Mouse (Mus musculus) 3134 (cell line): ENCODE measurements around the gene Tnrc6b.
A peak's percentile ranks its signal among the peaks of the same experiment; 100 is the strongest.

ENCODE experiments used
- DNase-seq: peaks from one replicate; pipeline ENCODE4 v3.0.0-alpha.2; 2011; ENCODE audit warnings: low spot score; ENCODE audit not compliant: insufficient read length; ENCODE audit errors: extremely low read depth

The Tnrc6b gene

DNA sequence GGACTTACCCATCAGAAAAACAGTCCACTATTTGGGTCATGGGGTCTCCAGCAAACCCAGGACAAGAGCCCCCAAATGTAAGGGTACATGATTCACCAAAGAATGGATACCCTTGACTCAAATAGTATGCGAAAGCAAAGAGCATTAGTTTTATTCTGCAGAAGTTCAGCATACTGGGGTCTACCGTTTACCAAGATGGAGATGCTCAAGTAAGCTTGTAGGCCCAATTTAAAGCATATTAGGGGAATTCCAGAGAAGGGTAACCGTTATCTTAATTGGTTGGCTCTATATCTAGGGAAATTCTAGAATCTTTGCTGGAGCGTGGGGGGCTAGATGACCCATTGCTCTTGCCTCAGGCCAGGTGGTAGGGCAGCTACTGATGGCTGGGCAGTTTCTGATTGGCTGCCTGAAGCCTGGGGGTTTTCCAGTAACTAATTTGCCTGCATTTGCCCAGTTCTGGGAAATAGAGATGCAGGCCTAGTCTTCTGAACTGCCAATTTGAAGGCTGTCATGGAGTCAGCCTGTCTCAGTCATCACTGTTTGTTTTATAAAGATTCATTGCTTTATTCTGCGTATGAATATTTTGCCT is 70.2 kb downstream of the Tnrc6b start:
- DNase-seq: no peak

DNA sequence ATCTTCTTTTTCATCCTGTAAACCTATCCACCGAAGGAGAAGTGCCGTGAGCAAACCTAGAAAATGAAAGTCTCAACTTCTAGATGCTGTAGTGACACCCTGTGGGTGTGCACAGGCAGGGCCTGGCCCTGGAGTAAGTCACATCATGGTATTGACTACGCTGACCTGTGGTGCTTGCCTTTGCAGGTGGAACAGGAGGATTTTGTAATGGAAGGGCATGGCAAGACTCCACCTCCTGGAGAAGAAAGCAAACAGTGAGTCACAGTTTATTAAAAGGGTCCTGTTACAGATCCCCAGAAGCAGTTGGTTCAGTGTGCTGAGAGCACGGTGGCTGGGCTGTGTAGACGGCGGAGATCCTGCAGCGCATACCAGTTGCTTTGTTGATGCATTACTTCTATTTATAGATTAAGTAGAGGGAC is 73.4 kb downstream of the Tnrc6b start:
- no peak for DNase-seq

GRCm38 (mm10) chr15:80785699-80786098 is 74.6 kb downstream of the Tnrc6b start:
- DNase-seq: no peak

DNA sequence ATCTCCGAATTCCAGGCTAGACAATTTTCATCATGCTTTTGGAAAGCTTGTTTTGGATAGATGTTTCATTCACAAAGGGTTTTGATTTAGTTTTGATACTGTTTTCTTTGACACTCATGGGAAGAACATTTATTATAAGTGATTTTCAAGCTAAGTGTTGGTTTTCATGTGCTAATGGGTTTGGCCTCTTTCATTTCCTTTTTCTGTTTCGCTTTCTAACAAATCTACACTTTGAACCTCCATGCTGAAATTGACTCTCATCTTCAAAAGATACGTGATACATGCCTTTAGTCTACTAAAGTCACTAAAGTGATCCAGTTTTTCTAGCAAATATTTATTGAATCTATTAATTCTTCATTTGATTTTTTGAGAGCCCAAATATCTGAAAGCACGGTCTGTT is 76.6 kb downstream of the Tnrc6b start:
- no peak for DNase-seq

DNA sequence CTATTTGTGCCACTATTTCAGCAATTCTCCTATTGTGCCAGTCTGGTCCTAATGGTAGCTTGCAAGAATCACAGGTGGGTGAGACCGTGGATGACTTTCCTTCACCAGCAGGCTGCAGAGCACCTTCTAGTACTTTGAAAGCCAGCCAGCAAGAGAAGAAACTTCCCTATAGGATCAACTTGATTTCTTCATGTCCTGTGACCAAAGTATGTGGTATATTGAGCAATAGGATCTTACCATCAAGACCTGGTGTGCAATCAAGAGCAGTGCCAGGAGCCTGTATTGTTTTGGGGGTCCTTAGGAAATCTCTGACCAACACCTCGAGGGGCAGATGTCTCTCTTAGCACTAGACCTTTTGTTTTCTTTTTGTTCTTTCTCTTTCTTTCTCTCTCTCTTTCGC is 81.4 kb downstream of the Tnrc6b start:
- DNase-seq: no peak

GRCm38 (mm10) chr15:80795076-80795475 is 84.0 kb downstream of the Tnrc6b start:
- DNase-seq: no peak

DNA sequence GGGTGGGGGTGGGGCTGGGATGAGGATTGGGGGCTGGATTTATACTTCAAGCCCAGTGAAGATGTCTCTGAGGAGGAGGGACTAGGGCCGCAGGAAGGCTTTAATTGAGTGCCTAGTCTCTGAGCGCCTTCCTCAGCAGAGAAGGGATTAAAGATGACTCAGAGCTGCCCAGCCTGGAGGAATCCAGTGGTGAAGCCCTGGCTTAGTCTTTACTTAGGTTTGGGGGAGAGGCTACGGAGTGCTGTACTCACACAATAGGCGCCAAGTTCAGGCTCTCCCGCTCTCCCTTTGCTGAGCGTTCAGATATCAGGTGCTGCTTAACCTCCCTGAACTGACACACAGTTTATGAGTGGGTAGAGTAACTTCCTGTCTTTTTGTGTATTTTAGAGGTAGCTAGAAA is 86.6 kb downstream of the Tnrc6b start:
- peak; percentile 73 for DNase-seq

- DNase-seq: peak; percentile 83
Observed at GRCm38 (mm10) chr15:80798367-80799073, 87.4 kb downstream of the Tnrc6b start.

DNA sequence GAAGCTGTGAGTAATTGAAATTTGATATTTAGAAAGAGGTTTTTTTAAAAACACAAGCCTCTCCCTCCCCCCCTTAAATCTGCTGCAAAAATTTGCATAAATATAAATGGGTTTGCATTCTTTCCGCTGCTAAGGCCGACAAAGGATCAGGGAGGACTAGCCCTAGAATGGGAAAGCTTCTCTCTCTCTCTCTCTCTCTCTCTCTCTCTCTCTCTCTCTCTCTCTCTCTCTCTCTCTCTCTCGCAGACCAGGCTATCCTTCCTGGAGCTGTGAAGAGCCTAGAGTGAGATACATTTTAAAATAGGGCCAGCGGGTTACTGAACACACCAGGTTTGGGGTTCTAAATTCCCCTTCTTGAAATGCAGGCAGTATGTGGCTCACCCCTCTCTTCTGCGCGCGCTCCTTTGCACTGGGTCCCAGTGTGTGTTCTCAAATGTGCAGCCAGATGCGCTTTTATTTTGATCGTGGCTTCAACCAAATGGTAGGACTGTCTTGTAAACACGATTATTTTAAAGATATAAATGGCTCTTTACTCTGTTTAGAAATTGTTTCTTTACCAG is 88.0 kb downstream of the Tnrc6b start:
- DNase-seq: peak; percentile 53

GRCm38 (mm10) chr15:80799634-80800137 is 88.6 kb downstream of the Tnrc6b start:
- peak; percentile 18 for DNase-seq

DNA sequence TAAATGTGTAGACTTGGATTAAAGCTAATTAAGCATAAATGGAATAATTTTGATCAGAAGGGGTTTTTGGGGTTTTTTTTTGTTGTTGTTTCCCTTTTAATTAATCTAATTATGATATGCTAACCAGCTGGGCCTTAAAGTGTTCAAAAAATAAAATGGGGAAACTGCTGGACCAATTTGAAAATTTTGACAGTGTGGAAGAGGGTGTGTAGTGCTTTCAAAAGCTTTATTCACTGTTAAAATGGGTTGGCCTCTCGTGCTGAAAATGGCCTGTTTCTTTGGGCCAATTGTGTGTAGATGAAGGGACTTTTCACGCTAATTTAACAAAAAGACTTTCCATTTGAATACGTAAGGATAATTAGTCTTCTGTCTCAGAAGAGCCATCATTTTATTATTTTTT is 89.1 kb downstream of the Tnrc6b start:
- no peak for DNase-seq

DNA sequence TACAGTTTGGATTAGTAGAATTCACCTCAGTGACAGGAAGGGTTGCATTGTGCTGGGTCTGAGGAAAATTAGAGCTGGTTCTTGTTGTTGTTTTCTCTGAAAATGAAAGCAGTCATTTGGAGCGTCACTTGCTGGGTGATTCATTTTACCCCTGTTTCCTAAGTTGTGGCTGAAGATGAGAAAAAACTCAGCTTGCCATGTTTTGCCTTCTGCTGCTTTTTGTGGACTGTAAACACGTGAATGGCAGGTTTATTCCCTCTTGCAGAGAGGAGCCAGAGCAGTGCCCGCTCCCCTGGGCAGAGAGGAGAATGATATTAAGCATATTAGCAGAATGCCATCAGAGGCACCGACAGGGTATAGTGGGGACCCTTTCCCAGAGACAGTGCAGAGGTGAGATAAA is 89.7 kb downstream of the Tnrc6b start:
- DNase-seq: peak; percentile 21

GRCm38 (mm10) chr15:80801597-80801996 is 90.5 kb downstream of the Tnrc6b start:
- DNase-seq: no peak

- DNase-seq: no peak
Observed at GRCm38 (mm10) chr15:80807162-80807561, 96.0 kb downstream of the Tnrc6b start.

DNA sequence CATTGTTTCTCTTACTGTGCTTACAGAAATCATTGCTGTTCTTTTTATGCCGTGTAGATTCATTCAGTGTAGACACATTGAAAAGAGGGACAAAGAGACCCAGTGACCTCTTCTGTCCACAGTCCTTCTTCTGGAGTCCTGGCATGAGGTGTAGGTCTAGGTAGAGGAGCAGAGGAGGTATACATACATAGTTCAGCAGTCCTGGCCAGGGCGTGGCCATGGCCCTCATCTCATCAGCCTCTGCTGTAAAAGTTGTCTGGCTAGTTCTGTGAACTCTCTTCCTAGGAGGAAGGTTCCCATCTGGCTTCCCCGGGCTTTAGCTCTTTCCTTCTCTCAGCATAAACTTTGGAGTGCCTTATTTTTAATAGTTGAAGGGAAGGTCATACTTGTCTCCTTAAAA is 99.1 kb downstream of the Tnrc6b start:
- DNase-seq: no peak

DNA sequence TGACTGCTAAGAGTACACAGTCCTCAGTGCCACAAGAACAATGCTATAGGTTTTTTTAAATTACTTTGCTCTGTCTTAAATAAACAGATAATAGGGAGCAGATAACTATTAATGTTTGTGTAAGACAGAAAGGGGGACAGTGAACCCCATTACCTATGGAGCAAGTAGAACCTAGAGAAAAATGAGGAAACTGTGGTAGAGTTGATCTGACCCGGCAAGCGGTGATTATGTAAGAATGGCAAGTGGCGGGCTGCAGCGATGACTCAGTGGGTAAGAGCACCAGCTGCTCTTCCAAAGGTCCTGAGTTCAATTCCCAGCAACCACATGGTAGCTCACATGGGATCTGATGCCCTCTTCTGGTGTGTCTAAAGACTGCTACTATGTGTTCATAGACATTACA is 101.7 kb downstream of the Tnrc6b start:
- DNase-seq: peak; percentile 38

DNA sequence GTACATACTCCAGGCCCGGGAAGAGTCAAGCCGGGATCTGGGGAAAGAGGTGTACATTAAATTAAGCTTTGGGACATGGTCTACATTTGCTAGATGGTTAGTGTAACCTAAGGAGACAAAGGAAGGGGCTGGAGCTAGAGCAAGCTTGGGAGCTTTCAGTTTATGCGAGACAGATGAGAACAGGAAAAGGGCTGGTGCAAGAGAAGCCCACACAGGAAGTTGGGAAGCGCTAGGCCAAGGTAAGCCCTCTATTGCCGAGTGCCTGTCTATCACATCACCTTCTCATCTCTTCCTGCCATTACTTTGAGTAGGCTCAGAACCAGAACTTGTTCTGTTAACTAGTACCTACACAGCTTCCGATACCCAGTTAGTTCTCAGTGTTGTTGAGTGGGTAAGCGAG is 103.7 kb downstream of the Tnrc6b start:
- DNase-seq: no peak

DNA sequence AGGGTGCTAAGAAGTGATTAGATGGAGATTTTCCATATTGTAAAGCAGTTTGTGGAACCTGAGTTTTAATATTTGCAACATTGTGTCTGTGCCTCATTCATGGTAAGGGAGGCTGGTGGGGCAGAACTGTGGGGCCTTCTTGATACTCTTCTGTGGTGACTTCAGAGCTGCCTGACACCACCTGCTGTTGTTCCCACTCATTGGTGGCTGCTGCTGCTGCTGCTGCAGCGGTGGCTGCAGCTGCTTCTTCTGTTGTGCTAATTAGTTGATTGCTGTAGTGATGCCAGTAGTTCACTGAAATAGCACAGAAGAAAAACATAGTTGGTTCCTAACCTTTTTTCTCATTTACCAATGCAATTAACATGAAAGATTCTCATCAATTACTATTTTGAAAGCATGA is 111.2 kb downstream of the Tnrc6b start:
- no peak for DNase-seq

DNA sequence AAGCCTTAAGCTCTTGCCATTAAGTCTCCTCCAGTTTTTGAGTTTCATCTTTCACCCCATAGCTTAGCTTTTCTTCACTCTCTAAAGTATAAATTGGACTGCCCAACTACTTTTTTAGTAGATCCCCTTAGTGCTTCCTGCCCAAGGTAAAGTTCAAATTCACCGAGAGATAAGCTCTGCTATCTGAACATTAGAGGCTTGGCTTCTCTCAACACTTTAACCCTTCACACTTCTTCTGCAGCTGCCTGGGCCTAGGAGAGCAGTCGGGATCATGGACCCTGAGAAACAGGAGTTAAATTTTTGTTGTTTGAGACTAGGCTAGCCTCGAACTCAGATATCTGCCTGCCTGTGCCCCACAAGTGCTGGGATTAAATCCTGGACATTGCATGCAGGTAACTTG is 120.1 kb downstream of the Tnrc6b start:
- no peak for DNase-seq

DNA sequence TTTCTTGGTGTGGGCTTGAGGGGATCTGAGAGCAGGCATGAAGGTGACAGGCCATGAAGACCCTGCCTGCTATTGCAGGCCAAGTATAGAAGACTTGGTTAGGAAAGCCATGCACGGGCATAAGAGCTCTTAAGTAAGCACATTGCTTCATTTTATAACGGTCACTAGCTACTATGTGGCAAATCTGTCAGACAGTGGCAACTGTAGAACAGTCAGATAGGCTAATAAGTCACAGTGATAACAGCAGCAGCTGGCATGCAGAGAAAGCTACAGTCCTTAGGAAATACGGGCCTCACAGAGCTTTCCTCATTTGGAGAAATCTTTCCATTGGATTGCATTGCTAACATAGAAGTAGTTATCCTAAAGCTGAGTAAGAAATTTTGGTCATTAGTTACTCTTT is 121.7 kb downstream of the Tnrc6b start:
- DNase-seq: no peak

DNA sequence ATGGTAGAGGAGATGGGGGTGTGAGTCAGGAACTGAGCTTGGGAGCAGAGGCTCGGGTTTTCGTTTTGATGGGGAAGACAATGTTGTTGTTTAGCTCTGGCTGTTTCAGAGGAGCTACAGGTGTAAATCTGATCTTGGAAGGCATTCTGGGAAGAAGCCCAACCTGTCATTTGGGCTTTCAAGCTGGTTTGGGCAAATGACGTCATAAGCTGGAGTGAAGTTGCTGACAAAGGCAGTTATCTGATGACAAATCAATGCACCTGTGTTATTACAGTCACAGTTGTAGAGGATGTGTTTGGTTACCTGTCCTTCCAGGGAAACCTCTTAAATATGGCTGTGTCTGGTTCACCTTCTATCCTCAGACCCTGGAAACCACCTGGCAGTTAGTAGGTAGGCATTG is 125.1 kb downstream of the Tnrc6b start:
- no peak for DNase-seq

GRCm38 (mm10) chr15:80838836-80839235 is 127.7 kb downstream of the Tnrc6b start:
- DNase-seq: no peak
